Mouse (Mus musculus): ENCODE results near the gene Gar1. TPM values are rescaled to one million over a fixed set of nuclear protein-coding genes. Genes with fewer than 3 reads are reported as not detected.

Gene Gar1
- polyA plus RNA-seq (2015; fragmentation: Nextera tagmentation; extraction: Ambion mirVana), result 82.9 and 92.0 TPM in 2 replicates

DNA sequence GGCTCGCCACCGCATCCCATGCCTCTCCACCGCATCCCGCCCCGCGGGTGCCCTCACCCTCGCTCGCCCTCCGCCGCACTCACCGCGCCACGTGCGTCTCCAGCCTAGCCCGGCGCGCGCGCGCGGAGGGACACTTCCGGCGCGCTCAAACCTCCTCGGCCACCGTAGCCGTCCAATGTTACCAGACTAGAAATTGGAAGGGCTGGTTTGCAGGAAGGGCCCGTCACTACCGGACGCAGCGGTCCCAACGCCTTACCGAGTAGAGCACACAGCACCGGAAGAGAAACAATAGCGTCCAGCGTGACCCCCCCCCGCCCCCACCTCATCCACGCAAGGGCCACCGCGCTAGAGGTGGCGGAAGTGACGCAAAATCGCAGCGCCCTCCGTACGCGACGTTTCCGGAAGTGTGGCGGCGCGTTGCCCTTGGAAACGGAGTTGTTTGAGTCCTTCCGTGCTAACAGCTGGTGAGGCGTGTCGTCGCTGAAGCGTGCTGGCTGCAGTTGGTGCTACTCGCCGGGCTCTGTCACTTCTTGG is at the start of gene Gar1:
Gene Gar1, minus strand, starts transcription at position 362 of the 534 bp plus-strand sequence.
- no peaks in the 10 kb centered on the region for H3K9me3 ChIP-seq
- H3K27me3 ChIP-seq, result no peaks in the 10 kb centered on the region
- ATAC-seq (ENCODE audit: borderline replicate concordance, extremely low read depth, low FRiP score, low TSS enrichment), result peak; percentile 93
- under 1% methylated on average over 60 of the region's 60 CpGs for WGBS
- H3K36me3 ChIP-seq, result peaks cover 25% of the 10 kb centered on the region
- peaks cover 18% of the 10 kb centered on the region for H3K4me1 ChIP-seq
- H3K27ac ChIP-seq, result peak within 1 kb of the TSS; percentile 90
- H3K4me3 ChIP-seq, result peak within 1 kb of the TSS; percentile 99
- H3K9ac ChIP-seq, result peak within 1 kb of the TSS; percentile 86
- peak within 1 kb of the TSS; percentile 69 for H3K4me2 ChIP-seq

DNA sequence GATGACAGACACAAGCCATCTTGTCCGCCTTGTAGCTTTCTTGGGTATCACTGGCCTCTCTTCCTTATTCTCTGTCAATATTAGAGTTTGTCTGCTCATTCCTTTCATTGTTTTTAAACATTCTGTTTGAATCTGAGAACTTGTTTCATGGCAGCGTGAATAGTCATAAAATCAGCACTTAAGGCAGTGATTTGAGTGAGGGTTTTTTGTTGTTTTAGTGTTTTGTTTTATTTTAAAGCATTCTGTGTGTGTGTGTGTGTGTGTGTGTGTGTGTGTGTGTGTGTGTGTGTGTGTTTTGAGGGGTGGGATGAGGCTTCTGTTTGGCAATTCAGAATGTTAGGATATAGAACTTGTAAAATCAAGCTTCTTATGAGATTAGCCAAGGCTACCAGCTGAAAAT is 48.7 kb upstream of the Gar1 start:
- H3K27me3 ChIP-seq, result no peaks in the 10 kb centered on the region
- no peaks in the 10 kb centered on the region for H3K9me3 ChIP-seq
- peak overlapping the region; percentile 89 for H3K4me2 ChIP-seq
- WGBS, result 81% methylated on average over 2 of the region's 2 CpGs
- H3K4me3 ChIP-seq, result peak overlapping the region; percentile 76; the same call in 1 of the 2 replicates
- peaks cover 10% of the 10 kb centered on the region for H3K4me1 ChIP-seq
- no peak for ATAC-seq (ENCODE audit: borderline replicate concordance, extremely low read depth, low FRiP score, low TSS enrichment)
- H3K36me3 ChIP-seq, result no peaks in the 10 kb centered on the region
- no peak overlapping the region for H3K27ac ChIP-seq
- H3K9ac ChIP-seq, result 0 out of 2 replicates have a peak overlapping the region, but pooled peaks have one; percentile 61

DNA sequence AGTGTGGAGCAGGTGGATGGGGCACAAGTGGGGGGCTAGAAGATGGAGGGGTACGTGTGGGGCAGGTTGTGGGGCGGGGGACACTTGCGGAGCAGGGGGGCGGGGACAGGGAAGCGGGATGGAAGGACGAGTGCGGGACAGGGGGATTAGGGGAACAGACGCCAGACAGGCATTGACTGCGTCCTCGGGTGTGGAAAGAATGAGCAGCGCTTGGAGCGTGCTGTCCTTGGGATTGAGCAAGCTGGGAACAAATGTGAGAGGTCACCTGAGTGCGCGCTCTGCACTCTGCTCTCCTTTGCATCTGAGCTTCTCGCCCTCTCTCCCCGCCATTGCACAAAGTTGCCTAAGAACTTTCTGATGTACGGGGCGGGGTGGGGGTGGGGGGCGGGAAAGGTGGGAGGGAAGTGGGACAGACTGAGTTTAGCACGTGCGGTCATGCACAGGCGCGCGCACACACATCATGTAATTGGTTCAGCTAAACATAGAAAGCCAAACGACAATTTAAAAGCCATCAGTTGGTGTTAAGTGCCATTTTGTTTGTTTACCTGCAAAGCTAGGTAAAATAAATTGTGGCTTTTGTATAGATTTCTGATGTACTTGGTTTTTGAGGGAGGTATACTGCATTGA is 48.0 kb upstream of the Gar1 start:
- Histone ChIP-seq H3K36me3 (no peaks in the 10 kb centered on the region), H3K27me3 (no peaks in the 10 kb centered on the region), H3K4me3 (peak overlapping the region; percentile 76), H3K27ac (peak overlapping the region; percentile 74), H3K9ac (peak overlapping the region; percentile 61), H3K9me3 (no peaks in the 10 kb centered on the region), H3K4me1 (peaks cover 10% of the 10 kb centered on the region), H3K4me2 (peak overlapping the region; percentile 89)
- ATAC-seq (ENCODE audit: borderline replicate concordance, extremely low read depth, low FRiP score, low TSS enrichment), result peak; percentile 60
- 1% methylated on average over 25 of the region's 25 CpGs for WGBS

- WGBS, result under 1% methylated on average over 46 of the region's 66 CpGs
These were observed 47.3 kb upstream of the Gar1 start, which contains the start of gene Pla2g12a for GRCm38 (mm10) chr3:129878405-129879021. Gene Pla2g12a (plus strand): TSS chr3:129878606.

GRCm38 (mm10) chr3:129877327-129877726 is 46.1 kb upstream of the Gar1 start:
- Histone ChIP-seq H3K27me3 (no peaks in the 10 kb centered on the region), H3K9ac (no peak overlapping the region), H3K36me3 (no peaks in the 10 kb centered on the region), H3K4me3 (no peak overlapping the region), H3K4me1 (peaks cover 10% of the 10 kb centered on the region), H3K9me3 (no peaks in the 10 kb centered on the region), H3K4me2 (no peak overlapping the region), H3K27ac (no peak overlapping the region)
- no peak for ATAC-seq (ENCODE audit: borderline replicate concordance, extremely low read depth, low FRiP score, low TSS enrichment)
- WGBS, result 85% methylated on average over 10 of the region's 10 CpGs

More at GRCm38 (mm10) chr3:129878405-129879021, 47.3 kb upstream of the Gar1 start, which contains the start of gene Pla2g12a:
- Histone ChIP-seq H3K9me3 (no peaks in the 10 kb centered on the region), H3K27ac (peak within 1 kb of the TSS; percentile 74), H3K9ac (peak within 1 kb of the TSS; percentile 61), H3K27me3 (no peaks in the 10 kb centered on the region), H3K4me2 (peak within 1 kb of the TSS; percentile 89), H3K4me3 (peak within 1 kb of the TSS; percentile 76), H3K4me1 (peaks cover 10% of the 10 kb centered on the region), H3K36me3 (no peaks in the 10 kb centered on the region)
- peak; percentile 85 for ATAC-seq (ENCODE audit: borderline replicate concordance, extremely low read depth, low FRiP score, low TSS enrichment)

- no peak for ATAC-seq (ENCODE audit: borderline replicate concordance, extremely low read depth, low FRiP score, low TSS enrichment)
- Histone ChIP-seq H3K27ac (no peak overlapping the region), H3K4me3 (no peak overlapping the region), H3K9me3 (no peaks in the 10 kb centered on the region), H3K4me2 (no peak overlapping the region), H3K9ac (no peak overlapping the region), H3K4me1 (no peaks in the 10 kb centered on the region), H3K36me3 (no peaks in the 10 kb centered on the region), H3K27me3 (no peaks in the 10 kb centered on the region)
- 45% methylated on average over 14 of the region's 14 CpGs for WGBS
These were observed 32.5 kb upstream of the Gar1 start for GRCm38 (mm10) chr3:129863698-129864097.

DNA sequence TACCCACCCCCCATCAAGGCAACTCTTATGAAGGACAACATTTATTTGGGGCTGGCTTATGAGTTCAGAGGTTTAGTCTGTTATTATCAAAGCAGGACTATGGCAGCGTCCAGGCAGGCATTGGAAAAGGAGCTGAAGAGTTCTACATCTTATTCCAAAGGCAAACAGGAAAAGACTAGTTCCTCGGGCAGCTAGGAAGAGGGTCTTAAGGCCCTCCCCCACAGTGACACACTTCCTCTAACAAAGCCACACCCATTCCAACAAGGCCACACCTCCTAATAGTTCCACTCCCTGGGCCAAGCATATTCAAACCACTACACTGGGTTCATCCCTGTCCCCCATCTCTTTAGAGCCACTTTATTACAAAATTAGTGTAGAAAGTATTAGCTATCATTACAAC is 31.4 kb upstream of the Gar1 start:
- ATAC-seq (ENCODE audit: borderline replicate concordance, extremely low read depth, low FRiP score, low TSS enrichment), result no peak
- no peaks in the 10 kb centered on the region for H3K9me3 ChIP-seq
- no peak overlapping the region for H3K27ac ChIP-seq
- WGBS, result 63% methylated on average over 2 of the region's 2 CpGs
- no peaks in the 10 kb centered on the region for H3K36me3 ChIP-seq
- H3K9ac ChIP-seq, result no peak overlapping the region
- no peaks in the 10 kb centered on the region for H3K4me1 ChIP-seq
- H3K27me3 ChIP-seq, result no peaks in the 10 kb centered on the region
- H3K4me3 ChIP-seq, result no peak overlapping the region
- H3K4me2 ChIP-seq, result no peak overlapping the region

- no peaks in the 10 kb centered on the region for H3K9me3 ChIP-seq
- no peak overlapping the region for H3K27ac ChIP-seq
- no peak overlapping the region for H3K4me3 ChIP-seq
- WGBS, result 75% methylated on average over 7 of the region's 7 CpGs
- H3K36me3 ChIP-seq, result no peaks in the 10 kb centered on the region
- no peak for ATAC-seq (ENCODE audit: borderline replicate concordance, extremely low read depth, low FRiP score, low TSS enrichment)
- H3K9ac ChIP-seq, result no peak overlapping the region
- no peak overlapping the region for H3K4me2 ChIP-seq
- no peaks in the 10 kb centered on the region for H3K4me1 ChIP-seq
- H3K27me3 ChIP-seq, result no peaks in the 10 kb centered on the region
These were observed 15.7 kb upstream of the Gar1 start for GRCm38 (mm10) chr3:129846846-129847245.

DNA sequence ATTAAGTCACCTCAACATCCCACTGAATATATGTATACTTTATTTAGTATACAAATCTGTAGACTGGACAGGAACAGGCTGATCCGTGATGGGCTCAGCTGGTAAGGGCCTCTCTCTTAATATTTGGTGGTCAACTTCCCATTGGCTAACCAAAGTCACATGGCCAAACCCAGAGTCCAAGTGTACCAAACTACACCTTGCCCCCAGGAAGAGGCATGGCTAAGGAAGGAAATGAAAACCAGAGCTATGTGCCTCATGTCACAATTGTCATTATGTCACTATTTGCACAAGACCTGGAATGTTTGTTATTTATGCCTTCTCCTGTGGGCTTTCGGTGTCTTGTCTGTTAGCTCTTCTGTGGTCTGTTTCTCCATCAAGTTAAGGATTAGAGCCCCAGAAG is 14.7 kb upstream of the Gar1 start:
- Histone ChIP-seq H3K4me2 (no peak overlapping the region), H3K4me3 (no peak overlapping the region), H3K27ac (no peak overlapping the region), H3K9ac (no peak overlapping the region), H3K9me3 (no peaks in the 10 kb centered on the region), H3K27me3 (no peaks in the 10 kb centered on the region), H3K4me1 (no peaks in the 10 kb centered on the region), H3K36me3 (no peaks in the 10 kb centered on the region)
- ATAC-seq (ENCODE audit: borderline replicate concordance, extremely low read depth, low FRiP score, low TSS enrichment), result no peak
- 63% methylated on average over 2 of the region's 2 CpGs for WGBS

GRCm38 (mm10) chr3:129838017-129838416 is 6.8 kb upstream of the Gar1 start:
- Histone ChIP-seq H3K9ac (no peak overlapping the region), H3K27me3 (no peaks in the 10 kb centered on the region), H3K4me1 (no peaks in the 10 kb centered on the region; the same call in 1 of the 2 replicates), H3K27ac (no peak overlapping the region), H3K4me2 (no peak overlapping the region), H3K9me3 (no peaks in the 10 kb centered on the region), H3K4me3 (no peak overlapping the region), H3K36me3 (no peaks in the 10 kb centered on the region)
- WGBS, result 42% methylated on average over 7 of the region's 7 CpGs
- no peak for ATAC-seq (ENCODE audit: borderline replicate concordance, extremely low read depth, low FRiP score, low TSS enrichment)

DNA sequence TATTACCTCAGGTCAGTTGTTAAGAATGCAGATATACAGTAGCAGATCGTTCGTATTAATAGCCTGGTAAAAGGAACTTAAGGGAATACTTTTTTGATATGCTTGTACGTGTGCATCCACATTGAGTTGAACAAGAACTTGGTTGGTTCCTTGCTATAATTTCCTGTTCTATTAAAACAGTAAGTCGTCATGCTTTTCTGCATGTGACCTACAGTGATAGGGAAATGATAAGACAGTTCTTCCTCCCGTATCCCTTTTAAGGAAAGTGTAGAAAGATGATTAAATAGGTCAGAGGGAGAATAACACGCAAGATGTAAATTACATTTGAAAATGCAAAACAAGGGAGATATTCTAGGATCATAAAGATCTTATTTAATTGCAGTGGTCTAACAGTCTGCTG is 5.8 kb upstream of the Gar1 start:
- H3K9me3 ChIP-seq, result no peaks in the 10 kb centered on the region
- no peaks in the 10 kb centered on the region for H3K36me3 ChIP-seq
- H3K4me2 ChIP-seq, result peak overlapping the region; percentile 45
- H3K4me3 ChIP-seq, result no peak overlapping the region
- no peaks in the 10 kb centered on the region for H3K27me3 ChIP-seq
- no peak for ATAC-seq (ENCODE audit: borderline replicate concordance, extremely low read depth, low FRiP score, low TSS enrichment)
- H3K27ac ChIP-seq, result no peak overlapping the region
- H3K9ac ChIP-seq, result no peak overlapping the region
- H3K4me1 ChIP-seq, result no peaks in the 10 kb centered on the region; the same call in 1 of the 2 replicates
- WGBS, result 64% methylated on average over 6 of the region's 6 CpGs

Data from lung, embryonic 15.5 days (tissue).